Mouse (Mus musculus) heart, postnatal 36 days (tissue): ENCODE results near the gene Noc2l. TPM values are rescaled to one million over a fixed set of nuclear protein-coding genes. Genes with fewer than 3 reads are reported as not detected.

Source experiments
- DNase-seq, 2 experiments: peaks; one replicate each; pipeline ENCODE4 v3.0.0; 2021 to 2022
- intact Hi-C: fragments of 180-260 bp; cut with DNase I; formaldehyde crosslinking; loops from one replicate; pipeline ENCODE4 v1.15.1; 2025
- total RNA-seq, 2 experiments: library from RNA; stranded (reverse); gene quantifications; 2 replicates each; pipeline ENCODE4 v1.2.3; 2021

The Noc2l gene
- total RNA-seq, 2 experiments from 2014 or later, result 25.0 to 25.9 TPM

DNA sequence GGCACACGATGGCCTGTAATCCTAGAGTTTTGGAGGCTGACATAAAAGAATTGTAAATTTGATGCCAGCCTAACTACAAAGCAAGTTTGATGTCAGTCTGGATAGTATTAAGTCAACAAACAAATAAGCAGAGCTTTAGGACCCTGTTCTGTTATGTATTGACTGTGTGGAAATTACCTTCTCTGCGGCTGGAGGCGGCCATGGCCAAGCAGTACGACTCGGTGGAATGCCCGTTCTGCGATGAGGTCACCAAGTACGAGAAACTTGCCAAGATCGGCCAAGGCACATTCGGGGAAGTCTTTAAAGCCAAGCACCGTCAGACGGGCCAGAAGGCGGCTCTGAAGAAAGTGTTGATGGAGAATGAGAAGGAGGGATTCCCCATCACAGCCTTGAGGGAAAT lies 22.7 kb upstream of the Noc2l start:
- no peak for DNase-seq
- intact Hi-C loops, result no loop called here

DNA sequence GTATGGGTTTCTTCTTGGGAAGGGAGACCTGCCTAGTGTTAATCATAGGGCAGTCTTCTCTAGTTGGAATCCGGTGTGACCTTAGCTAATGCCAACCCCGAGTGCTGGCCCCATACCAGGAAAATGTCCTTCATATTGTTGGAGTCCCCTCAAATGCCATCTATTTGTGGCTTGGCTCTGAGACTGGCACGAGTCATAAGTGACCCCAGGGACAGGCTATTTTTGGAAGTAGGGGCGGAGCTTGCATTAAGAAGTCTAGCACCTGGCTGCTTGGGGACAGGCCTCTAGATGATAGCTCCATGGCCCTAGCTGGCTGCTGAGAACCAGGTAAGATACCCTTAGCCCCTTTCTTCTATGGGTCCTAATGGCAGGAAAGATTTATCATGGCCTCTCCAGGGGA lies 20.2 kb upstream of the Noc2l start, which contains the start of gene Perm1:
Gene Perm1 (plus strand): TSS at position 220 of the 400 bp plus-strand sequence.
- intact Hi-C loops, result no loop called here

DNA sequence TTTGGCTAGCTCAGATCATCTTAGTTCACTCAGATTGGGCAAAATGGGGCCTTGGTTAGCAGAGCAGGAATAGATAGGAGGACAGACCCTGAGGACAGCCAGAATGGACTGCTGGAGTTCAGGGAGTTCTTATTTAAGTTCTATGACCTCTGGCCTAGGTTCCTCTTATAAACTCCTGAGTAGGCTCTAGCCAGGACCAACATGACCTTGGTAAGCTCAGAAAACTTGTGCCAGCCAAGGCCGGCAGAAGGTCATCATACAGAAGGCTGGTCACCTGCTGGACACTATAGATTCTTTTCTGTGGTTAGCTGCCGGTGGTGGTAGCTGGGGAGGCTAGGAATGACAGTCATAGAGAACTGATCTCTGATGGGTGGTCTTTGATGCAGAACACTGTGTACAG lies 19.6 kb upstream of the Noc2l start:
- no peak for DNase-seq
- intact Hi-C loops, result no loop called here

More for the DNA sequence above, 20.2 kb upstream of the Noc2l start, which contains the start of gene Perm1:
- DNase-seq, result peak; percentile 64 to 75

DNA sequence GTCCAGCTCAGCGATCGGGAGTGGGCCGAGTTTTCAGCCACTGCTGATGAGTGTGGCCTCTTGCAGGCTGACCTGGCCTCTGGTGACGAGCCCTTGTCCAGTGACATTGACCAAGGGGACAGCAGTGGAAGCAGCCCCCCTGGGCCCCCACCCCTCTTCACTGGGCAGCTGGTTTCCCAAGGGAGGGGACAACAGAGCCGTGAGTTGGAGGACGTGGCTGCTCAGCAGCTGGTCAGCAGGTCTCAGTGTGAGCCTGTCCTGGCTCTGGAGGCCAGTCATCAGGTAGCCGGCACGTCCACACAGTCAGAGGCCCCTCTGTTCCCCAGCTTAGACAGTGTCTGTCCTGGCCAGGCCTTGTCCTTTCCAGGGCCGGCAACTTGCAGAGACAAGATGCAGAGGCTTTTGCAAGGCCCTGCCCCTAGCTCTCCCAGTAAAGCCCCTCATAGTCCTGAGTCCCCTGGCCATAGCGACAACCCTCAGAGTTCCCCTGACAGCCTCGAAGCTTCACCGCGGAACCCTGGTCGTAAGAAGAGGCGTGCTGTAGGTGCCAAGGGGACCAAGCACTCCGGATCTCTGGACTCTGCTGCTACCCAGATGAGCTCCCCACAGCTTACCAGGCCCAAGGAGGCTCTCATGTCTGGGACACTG lies 18.7 kb upstream of the Noc2l start:
- intact Hi-C loops, result no loop called here
- DNase-seq, result peak in 1 of 2 experiments; percentile 42

GRCm38 (mm10) chr4:156217838-156218237 lies 18.0 kb upstream of the Noc2l start:
- intact Hi-C loops, result no loop called here
- DNase-seq, result peak in 1 of 2 experiments; percentile 32

DNA sequence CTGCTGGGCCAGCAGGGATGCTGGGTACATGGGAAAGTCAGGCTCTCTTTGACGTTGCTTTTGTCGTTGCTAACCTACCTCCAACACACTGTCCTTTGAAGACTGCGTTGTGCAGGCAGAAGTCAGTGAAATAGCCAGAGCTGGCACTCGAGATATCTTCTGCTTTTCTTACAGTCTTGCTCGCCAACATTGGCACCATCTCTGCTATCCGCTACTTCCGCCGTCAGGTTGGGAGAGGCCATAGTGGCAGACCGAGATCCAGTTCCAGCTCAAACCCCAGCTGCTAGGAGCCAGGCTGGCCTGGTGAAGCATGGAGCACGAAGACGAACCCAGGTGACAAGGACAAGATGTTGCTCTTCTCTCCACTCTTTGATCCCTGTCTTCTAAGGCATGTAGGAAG lies 15.9 kb upstream of the Noc2l start:
- intact Hi-C loops, result no loop called here
- no peak for DNase-seq

DNA sequence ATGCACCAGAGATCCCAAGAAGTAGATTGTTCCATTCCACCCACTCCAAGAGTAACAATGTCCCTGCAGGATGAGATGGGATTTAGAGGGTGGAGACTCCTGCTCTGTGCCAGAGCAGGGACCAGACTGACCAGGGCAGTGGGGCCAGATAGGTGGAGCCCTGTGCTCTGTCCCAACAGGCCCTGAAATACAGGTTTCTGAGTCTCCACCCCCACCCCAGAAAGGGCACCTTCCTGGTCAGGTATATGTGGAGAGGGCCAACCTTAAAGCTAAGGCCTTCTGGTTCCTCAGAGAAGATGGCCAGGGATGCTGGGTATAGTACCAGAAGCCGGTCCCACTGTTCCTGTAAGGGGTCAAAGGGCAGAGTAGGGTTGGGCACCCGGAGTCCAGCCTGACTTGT lies 11.5 kb upstream of the Noc2l start:
- intact Hi-C loops, result no loop called here
- DNase-seq, result no peak

DNA sequence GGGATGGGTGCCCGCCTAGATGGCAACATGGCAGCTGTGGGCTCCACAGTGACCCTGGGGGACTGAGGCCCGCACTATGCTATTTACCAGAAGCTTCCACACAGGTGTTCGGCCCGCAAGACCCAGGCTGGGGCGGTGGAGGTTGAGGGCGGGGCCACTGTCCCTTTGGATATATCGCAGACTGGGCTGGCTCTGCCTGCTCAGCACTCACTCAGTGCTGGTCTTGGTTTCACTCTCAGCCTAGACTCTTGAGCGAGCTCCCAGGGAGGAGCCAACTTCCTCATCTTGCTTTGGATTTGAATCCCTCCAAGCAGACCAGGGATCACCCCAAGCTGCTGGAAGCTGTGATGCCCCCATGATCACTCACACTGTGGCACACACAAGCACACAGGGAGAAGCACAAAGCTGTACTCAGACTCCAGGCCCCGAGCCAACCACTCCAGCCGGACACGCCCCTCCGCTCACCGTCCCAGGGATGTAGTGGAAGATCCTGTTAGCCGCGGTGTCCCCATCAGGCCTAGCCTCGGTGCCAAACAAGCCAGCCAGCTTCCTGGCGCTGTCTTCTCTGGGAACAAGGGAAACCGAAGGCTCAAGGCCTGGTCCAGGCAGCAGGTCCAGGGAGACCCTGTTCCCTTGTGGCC lies 7.9 kb upstream of the Noc2l start:
- intact Hi-C loops, result no loop called here
- DNase-seq, result peak; percentile 35 to 41

DNA sequence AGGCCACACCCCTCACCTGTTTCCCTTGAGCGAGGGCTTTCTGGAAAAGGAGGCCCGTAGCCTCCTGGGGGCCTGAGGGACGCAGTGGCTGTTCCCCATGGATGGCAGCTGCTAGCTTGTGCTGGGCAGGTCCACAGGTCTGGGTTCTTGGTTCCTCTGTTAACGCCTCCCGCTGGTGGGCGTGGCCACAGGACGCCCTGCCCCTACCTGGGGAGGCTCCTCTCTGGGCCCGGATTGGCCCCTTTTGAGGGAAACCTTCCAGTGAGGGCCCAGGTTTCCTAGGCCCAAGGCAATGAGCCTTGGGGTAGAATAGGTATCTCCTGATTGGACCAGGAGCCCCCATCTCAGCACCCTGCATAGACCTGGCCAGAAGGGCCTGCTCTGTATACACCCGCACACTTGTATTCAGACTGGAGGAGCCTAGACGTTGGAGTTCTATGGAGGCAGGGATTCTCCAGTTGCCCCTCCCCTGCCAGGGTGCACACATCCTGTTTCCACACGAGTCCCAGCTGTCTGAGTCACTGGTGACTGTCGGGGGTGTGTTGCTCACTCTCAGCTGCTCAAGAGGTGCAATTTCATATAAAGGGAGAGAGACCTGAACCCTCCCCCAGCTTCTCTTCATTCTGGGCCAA lies 7.3 kb upstream of the Noc2l start:
- intact Hi-C loops, result no loop called here
- no peak for DNase-seq

- peak in 1 of 2 experiments; percentile 41 for DNase-seq
- intact Hi-C loops, result loop anchor here (1.0 to 2.0 kb wide), 2 partner anchors 31 to 125 kb away; partner anchors contain the start of genes 9430015G10Rik and AW011738
Observed at GRCm38 (mm10) chr4:156234021-156234501, 1.7 kb upstream of the Noc2l start.

GRCm38 (mm10) chr4:156234701-156235213 lies 1.1 kb upstream of the Noc2l start, which contains the start of gene Plekhn1:
Plekhn1 (minus strand) TSS chr4:156234857.
- peak; percentile 76 to 82 for DNase-seq
- intact Hi-C loops, result loop anchor here (1.0 to 2.0 kb wide), 2 partner anchors 31 to 126 kb away; partner anchors contain the start of genes 9430015G10Rik and AW011738

- no peak for DNase-seq
- intact Hi-C loops, result loop anchor here (2.0 kb wide), 1 partner anchor 127 kb away; the partner anchor contains the start of gene 9430015G10Rik
Observed at GRCm38 (mm10) chr4:156235360-156235770, 445 bp upstream of the Noc2l start.

GRCm38 (mm10) chr4:156236651-156237447 lies 1.0 kb downstream of the Noc2l start:
- intact Hi-C loops, result no loop called here
- DNase-seq, result no peak

- no peak for DNase-seq
- intact Hi-C loops, result no loop called here
Observed at GRCm38 (mm10) chr4:156249567-156249966, 13.8 kb downstream of the Noc2l start.

DNA sequence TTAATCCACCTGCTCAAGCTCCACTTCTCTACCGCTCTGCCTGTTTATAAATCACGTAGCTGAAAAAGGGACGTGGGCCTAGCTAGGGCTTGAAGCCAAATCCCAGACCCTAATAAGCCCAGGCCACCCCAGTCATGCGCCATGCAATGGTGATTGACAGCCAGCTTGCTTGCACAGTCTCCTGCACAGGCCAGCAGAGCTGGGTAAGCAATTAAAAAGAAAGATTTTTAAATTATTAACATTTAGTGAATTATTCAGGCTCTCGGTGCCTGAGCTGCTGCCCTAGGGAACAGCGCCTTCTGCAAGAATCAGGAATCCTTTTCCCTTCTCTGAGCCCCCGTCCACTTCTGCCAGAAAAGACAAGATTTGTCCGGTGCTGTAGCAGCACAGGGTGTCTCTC lies 15.3 kb downstream of the Noc2l start:
- intact Hi-C loops, result no loop called here
- no peak for DNase-seq

DNA sequence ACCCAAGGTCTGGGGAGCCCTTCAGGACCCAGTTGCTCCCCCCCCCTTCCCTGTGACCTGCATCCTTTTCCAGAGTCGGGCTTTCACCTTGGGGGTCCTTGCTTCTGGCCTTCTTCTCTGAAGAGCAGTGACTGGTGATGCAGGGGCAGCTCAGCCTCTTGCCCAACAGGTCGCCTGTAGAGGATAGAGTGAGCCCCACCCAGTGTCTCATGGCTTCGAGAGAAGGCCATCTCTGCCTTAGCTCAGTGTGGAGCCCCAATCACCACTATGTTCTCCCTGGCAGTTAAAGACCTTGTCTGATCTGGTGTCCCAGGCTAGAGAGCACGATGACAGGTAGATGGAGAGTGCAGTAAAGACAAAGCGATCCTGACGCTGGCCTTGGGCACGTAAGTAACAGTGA lies 16.3 kb downstream of the Noc2l start:
- intact Hi-C loops, result no loop called here
- DNase-seq, result no peak

DNA sequence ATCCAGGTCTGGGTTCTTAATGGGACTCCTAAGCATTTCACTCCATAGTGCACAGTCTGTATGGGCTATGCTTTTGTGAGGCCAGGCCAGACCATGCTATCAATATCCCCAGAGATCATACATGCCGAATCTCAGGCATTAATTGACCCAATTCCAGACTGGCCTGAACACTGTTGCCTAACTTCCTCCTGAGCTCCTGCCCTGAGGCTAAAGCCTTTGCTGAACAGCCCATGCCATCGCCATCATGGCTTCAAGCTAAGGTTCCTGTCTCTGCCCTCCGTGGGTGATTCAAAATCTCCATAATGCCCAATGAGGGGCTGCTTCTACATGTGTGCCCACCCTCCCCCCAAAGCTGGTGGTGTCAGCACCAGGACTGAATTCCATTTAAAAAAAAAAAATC lies 16.8 kb downstream of the Noc2l start:
- no peak for DNase-seq

DNA sequence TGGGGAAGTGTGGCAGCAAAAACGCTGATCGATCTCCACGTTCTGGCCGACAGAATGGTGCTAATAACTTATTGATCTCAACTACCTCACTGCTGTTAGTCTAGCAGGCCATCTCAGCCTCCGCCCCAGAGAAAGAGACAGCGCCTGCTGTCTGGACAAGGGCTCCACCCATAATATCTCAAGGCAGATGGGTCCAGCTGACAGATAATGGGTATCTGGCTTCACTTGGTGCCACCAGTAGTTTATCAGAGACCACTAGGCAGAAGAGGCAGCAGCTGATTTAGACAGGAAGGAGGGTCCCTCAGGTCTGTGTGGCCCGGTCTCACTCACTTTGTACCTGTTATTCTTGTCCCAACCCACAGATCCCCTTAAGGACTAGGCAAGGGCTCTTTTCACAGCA lies 17.2 kb downstream of the Noc2l start:
- intact Hi-C loops, result no loop called here
- DNase-seq, result no peak

More for the DNA sequence above, 16.8 kb downstream of the Noc2l start:
- intact Hi-C loops, result no loop called here

GRCm38 (mm10) chr4:156254361-156255077 lies 18.7 kb downstream of the Noc2l start:
- no peak for DNase-seq
- intact Hi-C loops, result no loop called here
